10 mouse cellular contexts compared by ENCODE assay signal in the genomic region with DNA sequence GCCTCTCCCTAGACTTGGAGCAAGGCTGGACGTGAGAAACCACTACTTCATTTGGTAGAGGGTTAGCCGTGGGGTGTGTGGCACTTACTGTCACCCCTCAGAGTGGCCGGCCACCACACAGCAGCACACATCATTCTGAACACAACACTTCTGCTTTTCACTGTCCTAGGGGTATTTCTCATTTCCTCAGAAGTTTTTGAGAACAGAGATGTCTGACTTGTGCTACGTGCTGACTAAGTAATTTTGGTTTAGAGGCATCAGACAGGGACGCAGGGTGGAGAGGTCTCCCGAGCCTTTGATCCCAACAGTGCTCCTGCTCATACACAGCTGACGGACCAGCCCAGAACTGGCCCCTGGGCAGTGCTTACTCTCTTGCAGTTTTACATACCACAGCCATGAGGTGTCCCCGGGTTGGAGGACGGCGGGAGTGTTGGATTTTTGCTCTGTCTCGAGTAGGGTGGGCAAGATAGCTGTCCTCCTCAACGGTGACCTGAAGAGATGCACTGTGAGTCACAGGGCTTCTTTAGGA. TPM values are rescaled to one million over a fixed set of nuclear protein-coding genes. Genes with fewer than 3 reads are reported as not detected.
DNase-seq lines count a peak whose midpoint lies in the region; ATAC-seq lines count a peak whose summit lies in the region.
"Had no signal": no experiment of that assay in that cellular context is flagged by ENCODE, and none has a peak within 500 bp of the region (broad histone marks: within the 10 kb centered on the region; RNA-seq: fewer than 3 reads in every experiment).

No protein-coding gene starts in this region.

- no peaks in the 10 kb centered on the region for H3K27me3 ChIP-seq in heart, embryonic 10.5 days (ENCODE audit: insufficient read depth, poor library complexity, severe bottlenecking)
- H3K27me3 ChIP-seq in heart, embryonic 15.5 days: no peaks in the 10 kb centered on the region
- no peaks in the 10 kb centered on the region for H3K27me3 ChIP-seq in stomach, embryonic 16.5 days (ENCODE audit: control insufficient read depth, insufficient read depth, low read length)
- H3K27me3 ChIP-seq: neural tube, embryonic 13.5 days had no signal

- DNase-seq in heart, embryonic 10.5 days (ENCODE audit: low spot score): no peak
- DNase-seq in heart, postnatal 4 days: no peak
- DNase-seq in lung, postnatal 4 days: peak; percentile 26 to 42
- no peak for DNase-seq in lung, adult 18-20 months
- DNase-seq in right cerebral cortex, postnatal 36 days (ENCODE audit: low spot score in 2 of 2): no peak
- no peak for DNase-seq in testis, postnatal 14 days (ENCODE audit: low spot score)
- DNase-seq: adrenal gland, postnatal 25 days had no signal

- WGBS in heart, embryonic 10.5 days: 79% methylated on average over 12 of the region's 12 CpGs
- 65% methylated on average over 12 of the region's 12 CpGs for WGBS in heart, embryonic 15.5 days
- WGBS in stomach, embryonic 16.5 days: 72% methylated on average over 12 of the region's 12 CpGs

- peak overlapping the region; percentile 63 for H3K27ac ChIP-seq in heart, embryonic 10.5 days
- peak overlapping the region; percentile 98 for H3K27ac ChIP-seq in heart, embryonic 15.5 days
- peak overlapping the region; percentile 31; the same call in 1 of the 2 replicates for H3K27ac ChIP-seq in stomach, embryonic 16.5 days (ENCODE audit: low read length)

- no peak overlapping the region for H3K9ac ChIP-seq in heart, embryonic 15.5 days
- H3K9ac ChIP-seq in stomach, embryonic 16.5 days (ENCODE audit: low read length): no peak overlapping the region
- H3K9ac ChIP-seq: neural tube, embryonic 13.5 days had no signal

- peaks cover 81% of the 10 kb centered on the region for H3K4me1 ChIP-seq in heart, embryonic 10.5 days
- peaks cover 75% of the 10 kb centered on the region for H3K4me1 ChIP-seq in heart, embryonic 15.5 days (replicated peaks)
- H3K4me1 ChIP-seq in stomach, embryonic 16.5 days (ENCODE audit: control insufficient read depth, insufficient read depth, low read length): peaks cover 29% of the 10 kb centered on the region

- H3K4me3 ChIP-seq in heart, embryonic 10.5 days: no peak overlapping the region
- no peak overlapping the region for H3K4me3 ChIP-seq in heart, embryonic 15.5 days
- H3K4me3 ChIP-seq in stomach, embryonic 16.5 days (replicated peaks; ENCODE audit: low read length): no peak overlapping the region
- H3K4me3 ChIP-seq: neural tube, embryonic 13.5 days had no signal

- H3K4me2 ChIP-seq in heart, embryonic 15.5 days: no peak overlapping the region
- H3K4me2 ChIP-seq in stomach, embryonic 16.5 days (ENCODE audit: low read depth, low read length): no peak overlapping the region
- H3K4me2 ChIP-seq: neural tube, embryonic 13.5 days had no signal

- peaks cover 62% of the 10 kb centered on the region for H3K36me3 ChIP-seq in heart, embryonic 10.5 days
- H3K36me3 ChIP-seq in heart, embryonic 15.5 days: peaks cover 45% of the 10 kb centered on the region
- H3K36me3 ChIP-seq in stomach, embryonic 16.5 days (ENCODE audit: control insufficient read depth, insufficient read depth, low read length): peaks cover 7% of the 10 kb centered on the region; the same call in 1 of the 2 replicates

- H3K9me3 ChIP-seq in heart, embryonic 10.5 days: no peaks in the 10 kb centered on the region
- H3K9me3 ChIP-seq in heart, embryonic 15.5 days (replicated peaks): no peaks in the 10 kb centered on the region
- no peaks in the 10 kb centered on the region for H3K9me3 ChIP-seq in stomach, embryonic 16.5 days (replicated peaks; ENCODE audit: control insufficient read depth, low read length)
- H3K9me3 ChIP-seq: neural tube, embryonic 13.5 days had no signal

- no peak for ATAC-seq in heart, embryonic 15.5 days (replicated peaks; ENCODE audit: insufficient number of reproducible peaks, insufficient read depth, low FRiP score, low read depth)
- ATAC-seq in stomach, embryonic 16.5 days (ENCODE audit: insufficient read depth, low FRiP score): no peak

RNA-seq across cellular contexts. Expression of gene Plekho1, which starts 5.3 kb away (rescaled TPM):
- polyA plus RNA-seq in heart, embryonic 10.5 days (2016; fragmentation: Nextera tagmentation; extraction: Ambion mirVana): 75.1 and 88.2 TPM in 2 replicates
- total RNA-seq in heart, postnatal 4 days (2021): 100 to 1,000 TPM; 141 to 164 TPM
- 64.3 and 69.6 TPM in 2 replicates for polyA plus RNA-seq in heart, embryonic 15.5 days (2015; fragmentation: Nextera tagmentation; extraction: Ambion mirVana)
- polyA plus RNA-seq in stomach, embryonic 16.5 days (2015; fragmentation: Nextera tagmentation; extraction: Ambion mirVana): 20.6 and 25.7 TPM in 2 replicates

Comparison
In these comparisons a context has a peak if more than half of its experiments do, and no peak if none do; other contexts are left out.
1. DNase-seq: peak in lung, postnatal 4 days (2 of 2); none in heart, embryonic 10.5 days (single experiment), heart, postnatal 4 days (single experiment), lung, adult 18-20 months (0 of 2), right cerebral cortex, postnatal 36 days (0 of 2) and testis, postnatal 14 days (single experiment).
2. H3K27ac ChIP-seq: peak in every context shown above with its lines; median percentile 98 in heart, embryonic 15.5 days; 63 in heart, embryonic 10.5 days; 31 in stomach, embryonic 16.5 days.